Mouse (Mus musculus): Measurements from ENCODE around the gene 4930467E23Rik. TPM values are rescaled to one million over a fixed set of nuclear protein-coding genes. Genes with fewer than 3 reads are reported as not detected.
A peak's percentile ranks its signal among the peaks of the same experiment; 100 is the strongest.
"Not testable (repeated sequence)": the region's sequence is repeated elsewhere in the genome, so short reads cannot be mapped to it uniquely, and the experiment has no call there.

The 4930467E23Rik gene
- 1 to 10 TPM in 2 of 4 experiments, under 1 TPM in 2; 0.83 to 1.9 (median 1.0) TPM for total RNA-seq (2022)

DNA sequence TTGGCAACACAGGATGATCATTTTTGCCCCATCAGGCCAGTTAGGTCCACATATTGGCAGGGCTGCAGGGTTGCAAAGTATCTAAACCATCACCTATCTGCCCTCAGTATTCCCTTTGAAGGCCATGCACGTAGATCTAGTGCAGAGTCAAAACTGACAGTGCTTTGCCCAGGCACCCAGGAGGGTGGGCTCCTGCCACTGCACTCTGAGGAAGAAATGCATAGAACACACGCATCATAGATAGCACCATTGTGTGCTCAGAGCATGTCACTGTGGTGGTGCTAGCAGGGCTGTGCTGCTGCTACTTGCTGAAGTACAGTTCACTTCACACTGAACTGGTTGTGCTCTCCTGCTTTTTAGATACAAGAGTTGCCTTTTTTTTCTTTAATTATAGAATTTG lies at the start of gene 4930467E23Rik:
Gene 4930467E23Rik, plus strand, starts transcription at position 301 of the 400 bp plus-strand sequence.
- DNase-seq (ENCODE audit: low spot score in 2 of 2) = not testable (repeated sequence)

DNA sequence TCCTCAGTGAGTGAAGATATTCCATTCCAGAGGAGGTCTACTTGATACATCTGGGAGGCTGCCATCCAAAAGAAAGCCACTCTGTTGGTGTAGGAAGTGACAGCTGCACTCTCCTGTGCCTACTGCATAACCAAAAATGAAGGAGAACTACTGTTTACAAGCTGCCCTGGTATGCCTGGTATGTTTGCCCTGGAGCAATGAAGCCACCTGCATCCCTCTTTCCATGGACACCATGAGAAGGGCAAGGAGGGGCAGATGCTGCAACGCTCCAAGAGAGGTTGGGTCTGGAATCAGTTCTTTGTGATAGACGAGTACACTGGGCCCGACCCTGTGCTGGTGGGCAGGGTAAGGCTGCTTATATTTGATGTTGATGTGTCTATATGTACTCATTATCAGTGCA lies 47.1 kb upstream of the 4930467E23Rik start:
- DNase-seq (ENCODE audit: low spot score in 2 of 2) = not testable (repeated sequence)

DNA sequence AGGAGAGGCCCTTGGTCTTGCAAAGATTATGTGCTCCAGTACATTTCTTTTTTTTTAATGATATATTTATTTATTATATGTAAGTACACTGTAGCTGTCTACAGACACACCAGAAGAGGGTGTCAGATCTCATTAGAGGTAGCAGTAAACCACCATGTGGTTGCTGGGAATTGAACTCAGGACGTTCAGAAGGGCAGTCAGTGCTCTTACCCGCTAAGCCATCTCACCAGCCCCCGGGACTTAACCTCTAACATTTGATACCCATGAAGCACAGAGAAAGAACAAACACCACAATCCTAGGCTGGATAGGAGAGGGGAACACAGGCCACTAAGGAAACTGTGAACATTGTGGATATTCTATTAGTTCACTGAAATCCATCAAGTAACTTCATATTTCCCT lies 43.9 kb upstream of the 4930467E23Rik start:
- DNase-seq (ENCODE audit: low spot score in 2 of 2) = not testable (repeated sequence)

DNA sequence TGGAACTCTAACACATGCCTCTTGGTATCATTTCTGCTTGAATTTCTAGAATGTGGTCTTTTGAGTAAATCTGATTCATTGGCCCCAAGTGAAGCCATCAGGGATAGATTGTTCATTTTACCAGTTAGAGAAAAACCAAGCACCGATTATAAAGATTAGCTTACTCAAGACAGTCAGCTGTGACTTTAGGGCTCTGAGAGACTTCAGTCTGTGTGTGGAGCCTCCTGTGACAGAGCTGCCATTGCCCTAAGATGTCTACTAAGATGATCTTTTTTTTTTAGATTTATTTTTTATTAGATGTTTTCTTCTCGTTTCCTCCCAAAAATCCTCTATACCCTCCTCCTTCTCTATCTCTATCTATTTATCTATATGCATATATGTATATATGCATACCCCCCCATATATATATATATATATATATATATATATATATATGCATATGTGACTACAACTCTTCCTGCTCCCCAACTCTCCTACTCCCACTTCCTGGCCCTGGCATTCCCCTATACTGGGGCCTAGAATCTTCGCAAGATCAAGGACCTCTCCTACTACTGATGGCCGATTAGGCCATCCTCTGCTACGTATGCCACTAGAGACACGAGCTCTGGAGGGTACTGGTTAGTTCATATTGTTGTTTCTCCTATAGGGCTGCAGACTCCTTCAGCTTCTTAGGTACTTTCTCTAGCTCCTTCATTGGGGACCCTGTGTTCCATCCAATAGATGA lies 40.4 kb upstream of the 4930467E23Rik start:
- DNase-seq (ENCODE audit: low spot score in 2 of 2) = not testable (repeated sequence)

DNA sequence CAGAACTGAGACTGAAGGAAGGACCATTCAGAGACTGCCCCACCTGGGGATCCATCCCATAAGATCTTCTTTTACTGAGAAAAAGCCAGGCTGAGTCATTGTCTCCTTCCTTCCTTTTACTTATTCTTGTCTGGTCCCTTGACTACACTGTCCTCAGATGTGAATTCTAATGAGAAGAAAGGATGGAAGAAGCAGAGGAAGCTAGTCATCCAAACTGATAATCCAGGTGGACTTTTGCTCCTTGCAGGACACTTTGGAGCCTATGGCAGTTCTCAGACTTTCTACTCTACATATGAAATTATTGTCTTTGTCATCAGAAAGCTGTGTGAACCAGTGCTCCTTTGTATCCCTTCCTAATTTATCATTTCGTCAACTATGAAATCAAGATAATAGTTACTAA lies 39.6 kb upstream of the 4930467E23Rik start:
- not testable (repeated sequence) for DNase-seq (ENCODE audit: low spot score in 2 of 2)

DNA sequence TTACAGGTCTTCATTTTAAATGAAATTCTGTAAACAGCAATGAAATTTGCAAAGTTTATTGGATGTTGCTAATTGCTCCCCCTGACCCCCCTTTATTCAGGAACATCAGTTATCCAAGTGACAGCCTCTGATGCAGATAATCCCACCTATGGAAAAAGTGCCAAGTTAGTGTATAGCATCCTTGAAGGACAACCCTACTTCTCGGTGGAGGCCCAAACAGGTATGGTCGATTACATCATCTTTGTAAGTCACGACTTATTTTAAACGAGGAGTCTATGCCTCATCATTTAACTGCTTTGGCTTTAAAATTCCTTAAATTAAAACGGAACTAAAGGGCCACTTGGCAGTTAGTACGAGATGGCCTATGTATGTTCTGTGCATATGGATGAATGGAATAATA lies 38.0 kb upstream of the 4930467E23Rik start:
- not testable (repeated sequence) for DNase-seq (ENCODE audit: low spot score in 2 of 2)

DNA sequence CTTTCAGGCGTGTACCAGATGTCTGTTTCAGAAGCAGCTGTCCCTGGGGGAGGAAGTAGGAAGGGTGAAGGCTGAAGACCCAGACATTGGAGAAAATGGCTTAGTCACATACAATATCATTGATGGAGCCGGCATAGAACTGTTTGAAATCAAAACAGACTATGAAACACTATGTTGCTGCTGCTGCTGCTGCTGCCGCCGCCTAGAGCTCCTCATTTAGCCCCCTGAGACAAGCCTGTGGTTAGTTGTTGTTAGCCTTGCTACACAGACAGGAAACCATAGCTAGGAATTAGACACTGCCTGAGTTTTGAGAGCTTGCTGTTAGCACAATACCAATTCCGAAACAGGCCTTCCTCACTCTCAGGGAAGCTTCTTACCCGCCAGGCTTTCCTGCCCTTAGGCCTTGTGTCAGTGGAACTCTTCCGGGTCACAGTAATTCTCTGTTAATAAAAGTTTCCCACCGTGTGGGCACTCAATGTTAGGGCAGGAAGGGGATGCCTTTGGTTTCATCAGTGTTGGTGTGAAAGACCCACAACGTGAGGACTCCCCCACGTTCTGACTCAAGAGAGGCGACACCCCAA lies 31.8 kb upstream of the 4930467E23Rik start:
- DNase-seq (ENCODE audit: low spot score in 2 of 2) = not testable (repeated sequence)

DNA sequence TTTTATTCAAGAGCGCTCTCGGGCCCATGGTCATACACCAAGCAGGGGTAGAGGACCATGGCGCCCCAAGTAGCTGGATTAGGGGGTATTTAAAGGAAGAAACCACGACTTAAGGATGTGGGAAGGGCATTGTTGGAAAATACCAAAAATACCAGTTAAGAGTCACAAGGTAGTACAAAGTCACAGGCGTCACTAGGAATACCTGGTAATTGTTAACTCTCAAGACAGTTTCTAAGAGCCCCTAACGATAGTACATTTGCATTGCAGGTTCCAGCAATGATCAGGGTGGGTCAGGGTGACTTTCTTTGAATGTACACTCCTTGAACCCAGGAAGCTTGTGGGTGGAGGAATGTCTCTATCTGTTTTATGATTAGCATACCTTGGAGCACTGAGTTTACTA lies 31.3 kb upstream of the 4930467E23Rik start:
- DNase-seq (ENCODE audit: low spot score in 2 of 2) = not testable (repeated sequence)

DNA sequence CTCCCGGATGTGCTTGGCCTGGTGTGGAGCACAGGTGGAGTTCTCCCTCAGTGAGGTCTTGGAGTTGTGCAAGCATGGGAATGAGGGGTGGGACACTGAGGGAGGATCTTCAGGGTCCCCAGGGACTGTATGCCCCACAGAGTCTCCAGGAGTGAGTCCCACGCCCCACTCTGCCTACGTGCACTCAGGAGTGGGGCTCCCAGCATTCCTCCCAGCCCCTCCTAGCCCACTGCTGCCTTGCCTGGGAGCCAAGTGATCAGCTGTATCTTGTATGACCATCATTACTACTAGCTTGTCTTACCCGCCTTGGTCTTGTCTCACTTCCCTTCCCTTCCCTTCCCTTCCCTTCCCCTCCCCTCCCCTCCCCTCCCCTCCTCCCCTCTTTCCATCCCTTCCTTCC lies 30.7 kb upstream of the 4930467E23Rik start:
- DNase-seq (ENCODE audit: low spot score in 2 of 2) = peak; percentile 50 to 73

DNA sequence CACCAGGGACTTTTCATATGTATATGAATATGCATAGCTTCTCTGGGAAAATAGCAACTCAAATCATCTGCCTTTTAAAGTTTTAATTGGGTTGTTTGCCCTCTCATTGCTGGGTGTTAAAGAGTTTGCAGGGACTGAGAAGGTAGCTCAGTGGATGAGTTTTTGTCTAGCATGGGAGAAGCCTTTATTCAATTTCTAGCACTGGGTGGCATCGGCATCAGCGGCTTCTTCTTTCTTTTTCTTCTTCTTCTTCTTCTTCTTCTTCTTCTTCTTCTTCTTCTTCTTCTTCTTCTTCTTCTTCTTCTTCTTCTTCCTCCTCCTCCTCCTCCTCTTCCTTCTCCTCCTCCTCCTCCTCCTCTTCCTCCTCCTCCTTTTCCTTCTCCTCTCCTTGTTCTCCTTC lies 28.1 kb upstream of the 4930467E23Rik start:
- not testable (repeated sequence) for DNase-seq (ENCODE audit: low spot score in 2 of 2)

DNA sequence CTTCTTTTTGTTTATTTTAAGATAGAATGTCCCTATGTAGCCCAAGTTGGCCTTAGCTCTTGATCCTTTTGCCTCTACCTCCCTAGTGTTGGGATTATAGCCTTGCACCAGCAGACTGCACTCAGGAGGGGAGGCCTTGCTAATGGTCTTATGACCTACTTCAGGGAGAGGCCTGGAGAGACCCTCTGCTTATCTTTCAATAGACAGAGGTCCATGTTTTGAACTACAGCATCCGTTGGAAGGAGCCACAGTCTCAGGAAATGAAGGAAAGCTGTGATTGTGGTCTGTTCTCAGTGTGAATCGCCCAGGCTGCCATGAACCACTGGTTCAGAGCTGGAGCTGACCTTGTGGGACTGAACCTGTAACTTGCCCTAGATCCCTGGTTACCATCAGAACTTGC lies 27.1 kb upstream of the 4930467E23Rik start:
- not testable (repeated sequence) for DNase-seq (ENCODE audit: low spot score in 2 of 2)

DNA sequence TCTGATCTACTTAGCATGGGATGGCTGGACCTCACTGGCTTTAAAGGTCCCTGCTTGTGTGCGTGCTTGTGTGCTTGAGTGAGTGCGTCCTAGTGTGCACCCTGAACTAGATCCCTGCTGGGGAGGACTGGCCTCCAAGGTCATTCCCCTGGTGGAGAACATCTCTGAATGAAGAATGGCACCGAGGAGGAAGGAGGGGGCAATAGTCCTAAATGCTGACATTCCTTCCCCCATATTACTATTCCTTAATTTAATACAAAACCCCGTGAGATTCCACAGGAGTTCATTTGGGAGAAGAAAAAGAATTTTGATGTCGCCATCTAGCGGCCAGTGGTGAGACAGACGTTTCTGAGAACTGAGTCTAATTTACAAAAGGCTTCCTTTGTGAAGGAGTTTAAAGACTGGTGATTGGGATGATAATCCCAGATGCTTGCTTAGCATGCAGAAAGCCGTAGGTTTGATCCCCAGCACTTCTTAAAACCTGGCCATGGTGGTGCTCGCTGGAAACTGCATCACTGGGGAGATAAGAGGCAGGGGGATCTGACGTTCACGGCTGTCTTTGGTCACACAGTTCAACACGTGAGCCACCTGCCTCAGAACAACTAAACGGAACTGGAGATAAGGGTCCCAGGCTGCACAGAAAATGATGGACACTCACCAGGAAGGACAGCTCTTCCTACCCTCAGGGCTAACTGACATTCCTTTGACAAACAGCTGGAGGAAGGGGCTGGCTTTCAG lies 26.2 kb upstream of the 4930467E23Rik start:
- peak; percentile 82 to 96 for DNase-seq (ENCODE audit: low spot score in 2 of 2)

DNA sequence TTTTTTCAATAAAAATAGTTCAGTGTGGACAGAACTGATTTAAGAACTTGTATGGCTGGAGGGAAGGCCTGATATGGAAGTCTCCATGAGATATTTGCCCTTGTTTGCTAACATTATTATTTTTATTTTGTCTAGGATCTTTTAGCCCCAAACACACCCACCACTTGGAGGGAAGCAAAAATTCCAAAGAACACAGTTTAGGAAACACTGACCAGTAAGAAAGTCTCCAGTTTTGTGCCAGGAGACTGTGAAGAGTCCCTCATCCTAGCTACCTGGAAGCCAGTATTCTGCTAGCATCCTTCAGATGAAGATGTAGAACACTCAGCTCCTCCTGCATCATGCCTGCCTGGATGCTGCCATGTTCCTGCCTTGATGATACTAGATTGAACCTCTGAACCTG lies 25.5 kb upstream of the 4930467E23Rik start:
- DNase-seq (ENCODE audit: low spot score in 2 of 2) = not testable (repeated sequence)

DNA sequence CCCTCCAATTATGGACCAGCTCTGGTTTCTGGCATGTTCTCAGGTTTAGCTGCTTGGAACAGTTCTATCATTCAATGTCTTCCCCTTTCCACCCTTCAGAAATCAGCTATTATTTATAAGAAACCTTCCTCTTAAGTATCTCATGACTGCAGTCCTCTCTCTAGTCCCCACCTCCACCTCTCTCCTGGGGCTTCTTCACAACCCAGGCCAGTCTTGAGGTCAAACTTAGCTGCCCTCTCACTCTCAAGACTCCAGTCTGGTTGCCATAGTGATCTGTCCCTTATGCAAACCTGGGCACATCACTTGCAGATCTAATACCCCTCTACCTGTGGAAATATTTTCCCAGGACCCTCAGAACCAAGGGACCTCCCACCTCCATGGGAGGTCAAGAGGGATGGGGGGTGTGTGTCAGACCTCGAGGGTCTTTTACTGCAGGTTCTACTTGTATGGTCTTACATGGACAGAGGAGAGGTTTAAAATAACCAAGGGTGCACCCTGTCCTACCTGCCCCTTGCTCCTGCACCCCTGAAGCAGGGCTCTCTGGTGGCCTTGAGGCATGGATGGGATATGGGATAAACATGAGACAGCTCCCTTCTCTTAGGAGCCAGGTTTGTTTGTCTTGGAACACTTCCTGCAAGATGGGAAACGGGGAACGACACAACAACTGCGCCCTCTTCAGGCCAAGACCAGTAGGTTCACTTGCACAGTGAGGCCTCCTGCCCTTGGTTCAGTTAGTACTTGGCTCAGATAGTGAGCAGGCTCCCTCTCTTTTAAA lies 24.7 kb upstream of the 4930467E23Rik start:
- peak in 1 of 2 experiments; percentile 49 for DNase-seq (ENCODE audit: low spot score in 2 of 2)

DNA sequence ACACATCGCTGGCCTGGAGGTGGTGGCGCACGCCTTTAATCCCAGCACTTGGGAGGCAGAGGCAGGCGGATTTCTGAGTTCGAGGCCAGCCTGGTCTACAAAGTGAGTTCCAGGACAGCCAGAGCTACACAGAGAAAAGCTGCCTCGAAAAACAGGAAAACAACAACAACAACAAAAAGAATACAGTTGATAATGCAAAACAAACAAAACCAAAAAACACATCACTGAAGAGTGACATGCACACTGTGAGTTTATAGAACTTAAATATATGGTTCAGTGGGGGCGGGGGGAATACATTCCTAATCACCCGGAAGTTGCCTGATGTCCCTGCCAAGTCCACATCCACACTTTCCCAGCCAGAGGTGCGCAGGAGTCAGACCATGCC lies 24.2 kb upstream of the 4930467E23Rik start:
- not testable (repeated sequence) for DNase-seq (ENCODE audit: low spot score in 2 of 2)

DNA sequence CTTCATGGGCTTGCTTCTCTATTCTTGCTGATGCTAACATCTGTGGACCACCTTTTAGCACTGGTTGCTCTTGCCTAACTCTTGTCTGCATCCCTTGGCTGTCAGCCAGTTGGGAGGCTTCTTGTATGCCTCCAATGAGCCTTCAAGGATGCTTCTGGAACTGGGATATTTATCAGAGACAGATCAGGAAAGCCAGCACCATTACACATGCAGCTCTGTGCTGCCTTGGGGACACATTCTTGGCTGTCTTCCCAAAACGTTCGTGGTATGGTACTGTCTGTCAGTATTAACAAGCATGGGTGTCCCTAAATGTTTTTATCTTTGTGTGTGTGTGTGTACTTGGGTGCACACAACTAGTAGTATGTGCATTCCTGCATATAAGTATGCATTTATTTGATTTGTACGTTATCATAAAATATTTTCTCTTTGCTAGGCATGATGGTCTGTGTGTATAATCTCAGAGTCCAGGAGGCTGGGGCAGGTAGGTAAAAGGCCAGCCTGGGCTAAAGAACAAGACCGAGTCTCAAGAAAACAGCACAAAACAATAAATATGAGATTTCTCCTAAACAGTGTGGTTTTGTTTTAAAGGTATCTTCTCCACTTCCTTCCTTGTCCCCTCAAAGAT lies 23.2 kb upstream of the 4930467E23Rik start:
- not testable (repeated sequence) for DNase-seq (ENCODE audit: low spot score in 2 of 2)

DNA sequence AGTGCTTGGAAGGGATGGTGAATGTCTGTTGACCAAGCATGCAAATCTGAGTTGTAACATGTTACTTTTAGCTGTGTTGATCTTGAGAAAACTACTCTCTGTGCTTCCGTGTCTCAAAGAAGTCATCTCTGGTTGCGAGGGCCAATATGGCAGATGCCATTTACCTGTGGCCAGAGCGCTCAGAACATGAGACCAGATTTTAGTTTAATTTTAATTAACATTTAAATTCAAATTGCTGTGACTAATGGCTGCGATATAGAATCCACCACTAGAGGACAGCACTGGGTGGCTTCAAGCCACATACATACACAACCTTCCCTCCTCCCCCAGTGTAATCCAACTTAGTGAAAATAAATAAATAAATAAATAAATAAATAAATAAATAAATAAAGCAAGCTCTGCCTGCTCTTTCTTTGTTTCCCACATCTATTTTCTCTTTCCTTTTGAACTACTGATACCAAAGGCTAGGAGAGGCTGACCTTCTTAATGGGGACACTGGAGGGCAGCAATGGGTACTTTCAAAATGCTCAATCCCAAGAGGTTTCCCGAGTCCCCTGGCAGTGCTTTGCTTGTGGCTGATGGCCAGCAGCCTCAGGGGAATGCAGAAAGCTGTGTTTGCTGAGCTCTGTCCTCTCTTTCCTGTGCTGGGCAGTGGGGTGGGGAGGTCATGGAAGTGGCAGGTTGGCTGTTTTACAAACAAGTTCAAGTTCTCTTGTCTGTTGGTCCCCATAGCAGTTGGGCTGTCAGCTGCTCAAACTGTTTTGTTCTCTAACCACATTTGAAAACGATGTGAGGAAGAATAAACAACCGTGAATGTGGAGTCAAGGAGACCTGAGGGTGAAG lies 22.2 kb upstream of the 4930467E23Rik start:
- peak; percentile 86 to 93 for DNase-seq (ENCODE audit: low spot score in 2 of 2)

DNA sequence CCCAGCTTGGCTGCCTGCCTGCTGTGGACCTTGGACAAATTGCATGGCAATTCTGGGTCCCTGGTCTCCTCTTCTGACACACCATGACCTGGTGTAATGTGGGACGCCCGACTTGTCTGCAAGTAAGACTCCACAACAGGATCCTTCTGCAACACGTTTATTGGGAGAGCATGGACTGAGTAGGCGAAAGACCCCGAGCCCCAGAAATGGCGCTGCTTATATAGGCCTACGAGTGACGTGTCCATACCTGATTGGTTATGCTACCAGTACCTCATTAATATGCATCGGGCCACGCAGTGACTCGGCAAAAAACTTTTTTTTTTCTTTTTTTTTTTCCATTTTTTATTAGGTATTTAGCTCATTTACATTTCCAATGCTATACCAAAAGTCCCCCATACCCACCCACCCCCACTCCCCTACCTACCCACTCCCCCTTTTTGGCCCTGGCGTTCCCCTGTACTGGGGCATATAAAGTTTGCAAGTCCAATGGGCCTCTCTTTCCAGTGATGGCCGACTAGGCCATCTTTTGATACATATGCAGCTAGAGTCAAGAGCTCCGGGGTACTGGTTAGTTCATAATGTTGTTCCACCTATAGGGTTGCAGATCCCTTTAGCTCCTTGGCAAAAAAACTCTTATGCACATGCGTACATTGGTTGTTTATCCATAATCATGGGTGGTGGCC lies 21.5 kb upstream of the 4930467E23Rik start:
- not testable (repeated sequence) for DNase-seq (ENCODE audit: low spot score in 2 of 2)

DNA sequence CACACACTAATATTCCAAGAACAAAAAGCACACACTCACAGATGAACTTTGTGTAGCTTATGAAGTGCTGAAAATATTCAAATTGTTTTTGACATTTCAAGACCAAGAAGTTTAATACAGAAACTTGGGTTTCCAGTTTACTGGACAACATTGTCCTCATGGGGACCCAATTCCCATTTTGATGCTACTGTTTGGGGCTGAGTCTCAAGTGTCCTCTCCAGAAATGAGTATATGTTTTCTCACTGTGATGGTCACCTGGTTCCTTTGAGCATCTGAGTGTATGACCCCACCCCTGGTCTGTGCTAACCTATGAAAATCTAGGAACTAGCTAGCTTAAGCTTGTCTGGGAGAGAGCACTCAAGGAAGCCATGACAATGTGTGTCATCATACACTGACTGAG lies 20.4 kb upstream of the 4930467E23Rik start:
- not testable (repeated sequence) for DNase-seq (ENCODE audit: low spot score in 2 of 2)
